16 mouse cellular contexts compared by ENCODE assay signal in the genomic region with DNA sequence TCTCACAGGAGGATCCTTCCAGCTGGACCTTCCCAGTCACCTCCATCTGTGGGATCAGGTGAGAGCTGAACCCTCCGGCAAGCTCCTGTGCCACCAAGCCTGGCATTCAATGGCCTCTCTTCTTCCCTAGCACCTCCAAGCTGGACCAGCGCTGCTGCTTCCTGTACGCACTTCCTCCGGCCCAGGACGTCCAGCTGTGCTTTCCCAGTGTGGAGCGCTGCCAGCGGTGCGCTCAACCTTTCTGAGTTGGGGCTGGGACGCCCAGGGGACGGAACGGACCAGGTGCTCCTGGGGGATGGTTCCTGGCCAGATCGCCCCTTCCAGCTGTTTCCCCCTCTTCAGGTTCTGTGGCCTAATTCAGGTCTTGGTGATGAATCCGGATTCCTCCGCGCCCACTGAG. TPM values are rescaled to one million over a fixed set of nuclear protein-coding genes. Genes with fewer than 3 reads are reported as not detected.
DNase-seq lines count a peak whose midpoint lies in the region; ATAC-seq and TF ChIP-seq lines count a peak whose summit lies in the region.
"Had no signal": no experiment of that assay in that cellular context is flagged by ENCODE, and none has a peak within 500 bp of the region (broad histone marks: within the 10 kb centered on the region; RNA-seq: fewer than 3 reads in every experiment).

No protein-coding gene starts in this region.

- peaks cover 28% of the 10 kb centered on the region for H3K4me1 ChIP-seq in heart, embryonic 12.5 days (replicated peaks)
- peaks cover 7% of the 10 kb centered on the region for H3K4me1 ChIP-seq in brown adipose tissue, adult 24 weeks (ENCODE audit: control insufficient read depth, insufficient read depth, insufficient read length, low read length)
- H3K4me1 ChIP-seq in lung, postnatal 0 days (ENCODE audit: insufficient read depth, low read depth, low read length): peaks cover 13% of the 10 kb centered on the region; the same call in 1 of the 2 replicates

- H3K4me2 ChIP-seq in heart, embryonic 12.5 days: no peak overlapping the region
- 0 out of 2 replicates have a peak overlapping the region, but pooled peaks have one; percentile 14 for H3K4me2 ChIP-seq in lung, postnatal 0 days (replicated peaks; ENCODE audit: low read depth, low read length)
- H3K4me2 ChIP-seq: embryonic facial prominence, embryonic 15.5 days; neural tube, embryonic 12.5 days had no signal

- no peak overlapping the region for H3K9ac ChIP-seq in heart, embryonic 12.5 days
- no peak overlapping the region for H3K9ac ChIP-seq in lung, postnatal 0 days (replicated peaks; ENCODE audit: low read depth)
- H3K9ac ChIP-seq: embryonic facial prominence, embryonic 15.5 days; neural tube, embryonic 12.5 days had no signal

- no peak overlapping the region for H3K27ac ChIP-seq in heart, embryonic 12.5 days (ENCODE audit: poor library complexity, severe bottlenecking)
- H3K27ac ChIP-seq in brown adipose tissue, adult 24 weeks (replicated peaks; ENCODE audit: low read depth, low read length): peak overlapping the region; percentile 69
- H3K27ac ChIP-seq in lung, postnatal 0 days (ENCODE audit: low read length): no peak overlapping the region
- H3K27ac ChIP-seq: embryonic facial prominence, embryonic 15.5 days; neural tube, embryonic 12.5 days had no signal

- ATAC-seq in heart, embryonic 12.5 days (ENCODE audit: insufficient number of reproducible peaks, low FRiP score): no peak
- peak; percentile 66 for ATAC-seq in lung, postnatal 0 days
- ATAC-seq: intestine, postnatal 0 days had no signal

- TF ChIP-seq EP300 in lung, postnatal 0 days (IDR thresholded peaks at IDR 0.05): peak; percentile 86

- H3K27me3 ChIP-seq in heart, embryonic 12.5 days (replicated peaks): peaks cover 91% of the 10 kb centered on the region
- 0 out of 2 replicates have a peak, but pooled peaks cover 21% of the 10 kb centered on the region for H3K27me3 ChIP-seq in lung, postnatal 0 days (replicated peaks; ENCODE audit: insufficient read depth, low read length)

- no peak for TF ChIP-seq CTCF in lung, postnatal 0 days (IDR thresholded peaks at IDR 0.05)

- intact Hi-C loops in heart, postnatal 36 days (cut with DNase I): no loop called here

- H3K36me3 ChIP-seq in heart, embryonic 12.5 days: no peaks in the 10 kb centered on the region
- H3K36me3 ChIP-seq in lung, postnatal 0 days (ENCODE audit: insufficient read depth, low read length): peaks cover 13% of the 10 kb centered on the region
- H3K36me3 ChIP-seq: embryonic facial prominence, embryonic 15.5 days; neural tube, embryonic 12.5 days had no signal

- WGBS in heart, embryonic 12.5 days: 21% methylated on average over 15 of the region's 15 CpGs
- 33% methylated on average over 15 of the region's 15 CpGs for WGBS in lung, postnatal 0 days

- no peak overlapping the region for H3K4me3 ChIP-seq in heart, embryonic 12.5 days
- H3K4me3 ChIP-seq in brown adipose tissue, adult 24 weeks (ENCODE audit: insufficient read depth, low read depth, low read length): peak overlapping the region; percentile 46
- no peak overlapping the region for H3K4me3 ChIP-seq in lung, postnatal 0 days (ENCODE audit: low read depth, low read length)
- H3K4me3 ChIP-seq: embryonic facial prominence, embryonic 15.5 days; neural tube, embryonic 12.5 days had no signal

- H3K9me3 ChIP-seq in heart, embryonic 12.5 days (replicated peaks): no peaks in the 10 kb centered on the region
- no peaks in the 10 kb centered on the region for H3K9me3 ChIP-seq in lung, postnatal 0 days (ENCODE audit: low read length)
- H3K9me3 ChIP-seq: embryonic facial prominence, embryonic 15.5 days; neural tube, embryonic 12.5 days had no signal

- peak; percentile 98 for DNase-seq in heart, adult 11 months
- DNase-seq in heart, postnatal 36 days: peak; percentile 55 to 69
- peak; percentile 57 for DNase-seq in lung, postnatal 0 days (ENCODE audit: low spot score)
- no peak for DNase-seq in right cerebral cortex, postnatal 10 days (ENCODE audit: low spot score in 2 of 2)
- no peak for DNase-seq in spleen, postnatal 10 days (ENCODE audit: low spot score in 2 of 2)
- no peak for DNase-seq in natural killer cell, adult 2 months (ENCODE audit: low spot score in 2 of 2)
- DNase-seq: cerebellum, adult 9-10 months; right cerebral cortex, postnatal 4 days; thymus, adult 2 months had no signal

RNA-seq across cellular contexts. Expression of a gene that starts 6.5 kb away (rescaled TPM):
- polyA plus RNA-seq in heart, embryonic 12.5 days (2016; fragmentation: Nextera tagmentation; extraction: Ambion mirVana): 2.3 and 3.2 TPM in 2 replicates
- polyA plus RNA-seq in brown adipose tissue, adult 24 weeks (2012; ENCODE audit: insufficient read depth, insufficient read length, missing spikeins): 8.1 and 8.3 TPM in 2 replicates
- total RNA-seq in heart, postnatal 36 days (2021): 10 to 100 TPM; 15.5 to 20.1 TPM
- polyA plus RNA-seq in lung, postnatal 0 days (2015; fragmentation: Nextera tagmentation; extraction: Ambion mirVana): 7.8 and 18.7 TPM in 2 replicates

RNA-seq across cellular contexts. Expression of a gene that starts 15.8 kb away (rescaled TPM):
- polyA plus RNA-seq in heart, embryonic 12.5 days (2016; fragmentation: Nextera tagmentation; extraction: Ambion mirVana): 0.41 and 0.47 TPM in 2 replicates
- polyA plus RNA-seq in brown adipose tissue, adult 24 weeks (2012; ENCODE audit: insufficient read depth, insufficient read length, missing spikeins): 2.4 and 3.2 TPM in 2 replicates
- 1 to 10 TPM in 1 of 2 experiments, under 1 TPM in 1; 0.50 to 1.5 TPM for total RNA-seq in heart, postnatal 36 days (2021)
- 3.1 and 3.3 TPM in 2 replicates for polyA plus RNA-seq in lung, postnatal 0 days (2015; fragmentation: Nextera tagmentation; extraction: Ambion mirVana)

RNA-seq across cellular contexts. Expression of a gene that starts 30.5 kb away (rescaled TPM):
- polyA plus RNA-seq in heart, embryonic 12.5 days (2016; fragmentation: Nextera tagmentation; extraction: Ambion mirVana): 52.4 and 55.2 TPM in 2 replicates
- polyA plus RNA-seq in brown adipose tissue, adult 24 weeks (2012; ENCODE audit: insufficient read depth, insufficient read length, missing spikeins): 28.8 and 34.4 TPM in 2 replicates
- total RNA-seq in heart, postnatal 36 days (2021): 10 to 100 TPM; 30.6 to 30.7 TPM
- 47.2 and 58.1 TPM in 2 replicates for polyA plus RNA-seq in lung, postnatal 0 days (2015; fragmentation: Nextera tagmentation; extraction: Ambion mirVana)

RNA-seq across cellular contexts. Expression of a gene that starts 34.7 kb away (rescaled TPM):
- polyA plus RNA-seq in heart, embryonic 12.5 days (2016; fragmentation: Nextera tagmentation; extraction: Ambion mirVana): 0.27 and 0.37 TPM in 2 replicates
- polyA plus RNA-seq in brown adipose tissue, adult 24 weeks (2012; ENCODE audit: insufficient read depth, insufficient read length, missing spikeins): not detected in 2 replicates
- total RNA-seq in heart, postnatal 36 days (2021): under 1 TPM in 1 of 2 experiments, not detected in 1; 0.16 TPM
- not detected in 2 replicates for polyA plus RNA-seq in lung, postnatal 0 days (2015; fragmentation: Nextera tagmentation; extraction: Ambion mirVana)
- total RNA-seq: gastrocnemius, postnatal 36 days had no signal
- polyA plus RNA-seq: intestine, postnatal 0 days; thymus, adult 2 months had no signal

RNA-seq across cellular contexts. Expression of a gene that starts 35.1 kb away (rescaled TPM):
- polyA plus RNA-seq in heart, embryonic 12.5 days (2016; fragmentation: Nextera tagmentation; extraction: Ambion mirVana): 0.34 TPM in 1 of 2 replicates, not detected in the other
- 3.3 and 4.1 TPM in 2 replicates for polyA plus RNA-seq in brown adipose tissue, adult 24 weeks (2012; ENCODE audit: insufficient read depth, insufficient read length, missing spikeins)
- total RNA-seq in heart, postnatal 36 days (2021): under 1 TPM in 1 of 2 experiments, not detected in 1; 0.51 TPM
- polyA plus RNA-seq in lung, postnatal 0 days (2015; fragmentation: Nextera tagmentation; extraction: Ambion mirVana): 8.7 and 10.3 TPM in 2 replicates
- total RNA-seq: CH12.LX had no signal

Comparison
In these comparisons a context has a peak if more than half of its experiments do, and no peak if none do; other contexts are left out.
1. DNase-seq: peak in heart, adult 11 months (single experiment), heart, postnatal 36 days (2 of 2) and lung, postnatal 0 days (single experiment); none in right cerebral cortex, postnatal 10 days (0 of 2), spleen, postnatal 10 days (0 of 2) and natural killer cell, adult 2 months (0 of 2).